Mouse (Mus musculus) forebrain, embryonic 12.5 days (tissue): ENCODE results near the gene Gm20388. TPM values are rescaled to one million over a fixed set of nuclear protein-coding genes. Genes with fewer than 3 reads are reported as not detected.
A peak's percentile ranks its signal among the peaks of the same experiment; 100 is the strongest.

Source experiments
- ATAC-seq: fragments of 200-750 bp; cut with Nextera tagmentation; 2 replicates; pipeline ENCODE4 v1.8.0; 2017; ENCODE audit warnings: moderate TSS enrichment; ENCODE audit not compliant: low FRiP score
- H3K27ac ChIP-seq: fragments of 300-500 bp; sonication (generic); 2 replicates; pipeline ENCODE4 v1.5.1; 2016; ENCODE audit warnings: mild to moderate bottlenecking
- H3K27me3 ChIP-seq: fragments of 300-500 bp; sonication (generic); 2 replicates; pipeline ENCODE4 v1.6.1; 2016; ENCODE audit warnings: mild to moderate bottlenecking
- H3K36me3 ChIP-seq: fragments of 300-500 bp; sonication (generic); replicated peaks from 2 replicates; pipeline ENCODE4 v1.6.1; 2016; ENCODE audit warnings: mild to moderate bottlenecking
- H3K4me1 ChIP-seq: fragments of 300-500 bp; sonication (generic); 2 replicates; pipeline ENCODE4 v1.6.1; 2016
- H3K4me2 ChIP-seq: fragments of 300-500 bp; sonication (generic); 2 replicates; pipeline ENCODE4 v1.6.1; 2016; ENCODE audit warnings: mild to moderate bottlenecking, moderate library complexity
- H3K4me3 ChIP-seq: fragments of 300-500 bp; sonication (generic); replicated peaks from 2 replicates; pipeline ENCODE4 v1.5.1; 2016; ENCODE audit warnings: mild to moderate bottlenecking
- H3K9ac ChIP-seq: fragments of 300-500 bp; sonication (generic); 2 replicates; pipeline ENCODE4 v1.6.1; 2016; ENCODE audit warnings: mild to moderate bottlenecking
- H3K9me3 ChIP-seq: fragments of 300-500 bp; sonication (generic); 2 replicates; pipeline ENCODE4 v1.6.1; 2016
- WGBS: fragments of 180-500 bp; shearing (Covaris S2); methylation state at CpG from one replicate; pipeline ENCODE4 v1.1.7; 2016; 5-methylcytosine and 5-hydroxymethylcytosine counted together
- polyA plus RNA-seq: library from polyadenylated mRNA; unstranded; fragments of >200 nt; fragmentation: Nextera tagmentation; extraction: Ambion mirVana; gene quantifications from 2 replicates; pipeline ENCODE4 v1.2.1, GENCODE M21; 2016

Gene Gm20388
- polyA plus RNA-seq, 1 experiment from 2014 or later, result not detected

- Histone ChIP-seq H3K4me2 (no peak overlapping the region), H3K4me3 (no peak overlapping the region), H3K27ac (no peak overlapping the region), H3K9me3 (no peaks in the 10 kb centered on the region), H3K36me3 (no peaks in the 10 kb centered on the region), H3K27me3 (peaks cover 33% of the 10 kb centered on the region), H3K9ac (no peak overlapping the region), H3K4me1 (peaks cover 100% of the 10 kb centered on the region)
- no peak for ATAC-seq
- 88% methylated on average over 9 of the region's 9 CpGs for WGBS
Observed at GRCm38 (mm10) chr8:120507290-120507689, 596.6 kb downstream of the Gm20388 start.

- peak; percentile 78 for ATAC-seq
- peaks cover 100% of the 10 kb centered on the region for H3K4me1 ChIP-seq
- H3K9me3 ChIP-seq, result no peaks in the 10 kb centered on the region
- peak overlapping the region; percentile 49 for H3K4me2 ChIP-seq
- H3K36me3 ChIP-seq, result no peaks in the 10 kb centered on the region
- H3K27ac ChIP-seq, result peak overlapping the region; percentile 82
- peaks cover 36% of the 10 kb centered on the region for H3K27me3 ChIP-seq
- WGBS, result under 1% methylated on average over 21 of the region's 21 CpGs
- H3K9ac ChIP-seq, result peak overlapping the region; percentile 49
- peak overlapping the region; percentile 19 for H3K4me3 ChIP-seq
Observed at GRCm38 (mm10) chr8:120509136-120510034, 598.7 kb downstream of the Gm20388 start.

GRCm38 (mm10) chr8:120510035-120510416 is 599.4 kb downstream of the Gm20388 start:
- Histone ChIP-seq H3K4me1 (peaks cover 100% of the 10 kb centered on the region), H3K9me3 (no peaks in the 10 kb centered on the region), H3K4me3 (no peak overlapping the region), H3K9ac (peak overlapping the region; percentile 49; the same call in 1 of the 2 replicates), H3K4me2 (peak overlapping the region; percentile 49), H3K27me3 (peaks cover 36% of the 10 kb centered on the region), H3K36me3 (no peaks in the 10 kb centered on the region), H3K27ac (peak overlapping the region; percentile 82; the same call in 1 of the 2 replicates)
- no peak for ATAC-seq
- 3% methylated on average over 3 of the region's 6 CpGs for WGBS

GRCm38 (mm10) chr8:120510863-120511457 is 600.3 kb downstream of the Gm20388 start:
- Histone ChIP-seq H3K4me1 (peaks cover 100% of the 10 kb centered on the region), H3K4me3 (no peak overlapping the region), H3K27ac (peak overlapping the region; percentile 58; the same call in 1 of the 2 replicates), H3K4me2 (peak overlapping the region; percentile 49; the same call in 1 of the 2 replicates), H3K27me3 (peaks cover 43% of the 10 kb centered on the region), H3K36me3 (no peaks in the 10 kb centered on the region), H3K9me3 (no peaks in the 10 kb centered on the region), H3K9ac (peak overlapping the region; percentile 36; the same call in 1 of the 2 replicates)
- ATAC-seq, result no peak
- 26% methylated on average over 5 of the region's 5 CpGs for WGBS

- no peaks in the 10 kb centered on the region for H3K36me3 ChIP-seq
- peaks cover 100% of the 10 kb centered on the region for H3K4me1 ChIP-seq
- H3K4me3 ChIP-seq, result no peak overlapping the region
- WGBS, result 33% methylated on average over 8 of the region's 8 CpGs
- peak overlapping the region; percentile 49; the same call in 1 of the 2 replicates for H3K4me2 ChIP-seq
- peaks cover 38% of the 10 kb centered on the region for H3K27me3 ChIP-seq
- ATAC-seq, result no peak
- H3K9me3 ChIP-seq, result no peaks in the 10 kb centered on the region
- H3K9ac ChIP-seq, result peak overlapping the region; percentile 36; the same call in 1 of the 2 replicates
- peak overlapping the region; percentile 97 for H3K27ac ChIP-seq
Observed at GRCm38 (mm10) chr8:120511737-120512136, 601.1 kb downstream of the Gm20388 start.

DNA sequence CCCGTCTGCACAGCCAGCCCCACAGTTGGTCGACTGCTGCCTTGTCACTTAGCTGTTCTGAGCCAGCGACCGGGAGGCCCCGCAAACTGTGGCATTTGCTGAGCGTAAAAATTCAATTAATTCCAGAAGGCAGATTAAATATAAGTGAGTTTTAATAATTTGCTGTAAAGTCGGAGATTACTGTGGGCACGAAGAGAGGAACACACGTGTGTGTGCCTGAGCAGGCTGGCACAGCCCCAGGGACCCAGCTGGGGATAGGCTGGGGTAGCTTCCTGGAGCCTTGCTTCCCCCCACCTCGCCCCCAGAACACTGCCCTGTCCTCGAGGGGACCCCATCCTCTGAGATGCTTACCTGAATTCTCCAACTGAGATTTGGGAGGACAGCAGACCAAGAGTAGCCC is 601.7 kb downstream of the Gm20388 start:
- peak overlapping the region; percentile 97 for H3K27ac ChIP-seq
- no peak for ATAC-seq
- H3K27me3 ChIP-seq, result peaks cover 35% of the 10 kb centered on the region
- H3K4me2 ChIP-seq, result peak overlapping the region; percentile 49; the same call in 1 of the 2 replicates
- no peaks in the 10 kb centered on the region for H3K36me3 ChIP-seq
- no peak overlapping the region for H3K4me3 ChIP-seq
- peak overlapping the region; percentile 36; the same call in 1 of the 2 replicates for H3K9ac ChIP-seq
- peaks cover 100% of the 10 kb centered on the region for H3K4me1 ChIP-seq
- WGBS, result 34% methylated on average over 11 of the region's 11 CpGs
- no peaks in the 10 kb centered on the region for H3K9me3 ChIP-seq

DNA sequence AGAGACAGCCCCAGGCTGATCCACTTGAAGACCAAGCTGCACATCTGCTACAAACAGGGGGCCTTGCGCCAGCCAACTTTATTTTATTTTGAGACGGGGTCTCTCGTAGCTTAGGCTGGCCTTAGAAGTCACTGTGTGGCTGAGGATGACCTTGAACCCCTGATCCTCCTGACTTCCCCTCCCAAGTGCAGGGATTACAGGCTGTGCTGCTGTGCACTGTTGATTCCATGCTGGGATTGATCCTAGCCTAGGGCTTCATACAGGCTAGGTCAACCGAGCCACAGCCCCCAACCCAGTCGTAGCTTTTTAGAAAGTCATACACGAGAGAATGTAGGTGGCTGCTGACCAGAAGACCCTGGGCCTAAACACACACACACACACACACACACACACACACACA is 602.5 kb downstream of the Gm20388 start:
- Histone ChIP-seq H3K4me3 (no peak overlapping the region), H3K4me2 (peak overlapping the region; percentile 42), H3K9me3 (no peaks in the 10 kb centered on the region), H3K27ac (peak overlapping the region; percentile 97), H3K9ac (peak overlapping the region; percentile 44), H3K27me3 (peaks cover 32% of the 10 kb centered on the region), H3K4me1 (peaks cover 100% of the 10 kb centered on the region), H3K36me3 (no peaks in the 10 kb centered on the region)
- ATAC-seq, result no peak
- 29% methylated on average over 6 of the region's 6 CpGs for WGBS

- Histone ChIP-seq H3K4me1 (peaks cover 100% of the 10 kb centered on the region), H3K4me3 (0 out of 2 replicates have a peak overlapping the region, but pooled peaks have one; percentile 7), H3K36me3 (no peaks in the 10 kb centered on the region), H3K4me2 (peak overlapping the region; percentile 42), H3K9me3 (no peaks in the 10 kb centered on the region), H3K27ac (peak overlapping the region; percentile 97), H3K9ac (peak overlapping the region; percentile 44), H3K27me3 (peaks cover 32% of the 10 kb centered on the region)
- ATAC-seq, result peak; percentile 50
- 3% methylated on average over 26 of the region's 26 CpGs for WGBS
Observed at GRCm38 (mm10) chr8:120513638-120514461, 603.2 kb downstream of the Gm20388 start.

DNA sequence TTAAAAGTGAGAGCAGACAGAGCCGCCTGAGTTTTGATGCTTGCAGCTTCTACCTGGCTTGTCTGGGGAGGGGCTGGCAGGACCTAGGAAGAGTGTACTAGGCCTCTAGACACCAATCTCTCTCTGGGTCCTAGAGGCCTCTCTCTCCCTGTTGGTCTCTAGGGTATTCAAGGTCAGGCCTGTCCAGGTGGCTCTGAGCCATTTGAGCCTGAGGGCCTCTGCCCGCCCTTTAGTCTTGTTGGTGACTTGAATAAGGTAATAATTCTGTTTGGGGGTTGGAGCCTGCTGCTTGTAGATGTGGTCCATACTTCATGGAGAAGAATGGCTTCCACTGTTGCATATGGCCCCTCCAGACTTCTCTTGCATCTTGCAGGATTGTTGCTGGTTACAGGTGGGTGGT is 604.6 kb downstream of the Gm20388 start:
- Histone ChIP-seq H3K27ac (peak overlapping the region; percentile 97; the same call in 1 of the 2 replicates), H3K27me3 (peaks cover 42% of the 10 kb centered on the region)
- 92% methylated on average over 2 of the region's 2 CpGs for WGBS

DNA sequence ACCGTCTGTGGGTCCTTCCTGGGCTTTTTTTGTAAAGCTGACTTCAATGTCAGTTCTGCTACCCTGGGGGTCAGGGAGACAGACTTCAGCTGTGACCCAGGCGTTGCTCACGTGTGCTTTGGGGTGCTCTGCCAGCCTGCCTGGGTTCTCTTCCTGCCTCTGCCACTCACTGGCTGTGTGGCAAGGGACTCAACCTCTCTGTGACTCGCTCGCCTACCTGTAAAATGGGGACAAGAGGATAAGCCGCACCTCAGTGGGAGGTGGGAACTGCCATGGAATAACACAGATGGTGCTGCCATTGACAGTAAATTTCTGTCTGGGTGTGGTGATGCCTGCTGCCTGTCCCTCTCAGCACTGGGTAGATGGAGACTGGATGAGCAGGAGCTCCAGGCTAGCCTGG is 605.0 kb downstream of the Gm20388 start:
- Histone ChIP-seq H3K27me3 (peaks cover 43% of the 10 kb centered on the region), H3K36me3 (no peaks in the 10 kb centered on the region), H3K4me1 (peaks cover 100% of the 10 kb centered on the region), H3K27ac (peak overlapping the region; percentile 54), H3K4me2 (no peak overlapping the region), H3K9me3 (no peaks in the 10 kb centered on the region), H3K4me3 (no peak overlapping the region), H3K9ac (no peak overlapping the region)
- 82% methylated on average over 6 of the region's 6 CpGs for WGBS
- ATAC-seq, result no peak

More for the DNA sequence above, 604.6 kb downstream of the Gm20388 start:
- H3K4me1 ChIP-seq, result peaks cover 100% of the 10 kb centered on the region
- ATAC-seq, result no peak
- no peaks in the 10 kb centered on the region for H3K36me3 ChIP-seq
- H3K4me3 ChIP-seq, result no peak overlapping the region
- H3K9ac ChIP-seq, result no peak overlapping the region
- no peaks in the 10 kb centered on the region for H3K9me3 ChIP-seq
- no peak overlapping the region for H3K4me2 ChIP-seq

DNA sequence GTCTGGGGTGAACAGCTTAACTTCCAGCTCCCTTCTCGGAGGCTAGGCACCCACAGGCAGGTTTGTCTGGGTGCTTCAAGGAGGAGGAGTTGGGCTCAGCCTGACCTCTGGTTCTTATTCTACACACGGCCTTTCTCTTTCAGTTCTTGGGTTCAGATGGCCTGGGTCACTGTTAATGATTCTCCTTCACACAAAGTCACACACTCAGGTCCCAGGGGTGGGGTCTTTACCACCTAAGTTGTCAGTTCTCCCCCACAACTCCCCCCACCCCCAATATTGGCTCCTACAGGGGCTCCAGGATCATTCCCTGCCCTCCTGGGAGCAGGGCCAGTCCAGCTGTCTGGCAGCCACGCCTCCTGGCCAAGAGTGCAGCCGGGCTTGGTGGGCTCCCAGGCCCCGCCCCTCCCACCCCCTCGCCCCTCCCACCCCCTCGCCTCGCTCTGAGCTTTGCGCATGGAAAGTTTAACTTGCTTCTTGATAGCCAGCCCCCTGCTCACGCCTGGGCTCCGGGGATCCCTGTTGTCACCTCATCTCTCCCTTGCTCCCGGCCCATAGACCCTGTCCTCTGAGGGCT is 605.6 kb downstream of the Gm20388 start:
- H3K27me3 ChIP-seq, result peaks cover 42% of the 10 kb centered on the region
- no peaks in the 10 kb centered on the region for H3K36me3 ChIP-seq
- peak overlapping the region; percentile 24 for H3K4me2 ChIP-seq
- no peak overlapping the region for H3K4me3 ChIP-seq
- whole genome bisulfite sequencing, result 6% methylated on average over 11 of the region's 12 CpGs
- ATAC-seq, result no peak
- H3K9me3 ChIP-seq, result no peaks in the 10 kb centered on the region
- no peak overlapping the region for H3K9ac ChIP-seq
- peaks cover 100% of the 10 kb centered on the region for H3K4me1 ChIP-seq
- peak overlapping the region; percentile 54 for H3K27ac ChIP-seq
